Mouse (Mus musculus): Measurements from ENCODE around the gene Nr1h2.

- TF ChIP-seq CTCF (conservative IDR thresholded peaks at IDR 0.05; ENCODE audit: insufficient read depth, insufficient read length, low read depth, low read length) (no peak), POLR2A (IDR thresholded peaks at IDR 0.05; ENCODE audit: low read depth, low read length) (no peak)
These were observed 53.7 kb downstream of the Nr1h2 start for GRCm38 (mm10) chr7:44500046-44500445.

Data from kidney, adult 2 months (tissue).